Mouse (Mus musculus): Measurements from ENCODE around the gene Garem2. TPM values are rescaled to one million over a fixed set of nuclear protein-coding genes. Genes with fewer than 3 reads are reported as not detected.
"Not testable (repeated sequence)": the region's sequence is repeated elsewhere in the genome, so short reads cannot be mapped to it uniquely, and the experiment has no call there.

Gene Garem2
- polyA plus RNA-seq (2015; fragmentation: Nextera tagmentation; extraction: Ambion mirVana): 0.55 and 0.62 TPM in 2 replicates

DNA sequence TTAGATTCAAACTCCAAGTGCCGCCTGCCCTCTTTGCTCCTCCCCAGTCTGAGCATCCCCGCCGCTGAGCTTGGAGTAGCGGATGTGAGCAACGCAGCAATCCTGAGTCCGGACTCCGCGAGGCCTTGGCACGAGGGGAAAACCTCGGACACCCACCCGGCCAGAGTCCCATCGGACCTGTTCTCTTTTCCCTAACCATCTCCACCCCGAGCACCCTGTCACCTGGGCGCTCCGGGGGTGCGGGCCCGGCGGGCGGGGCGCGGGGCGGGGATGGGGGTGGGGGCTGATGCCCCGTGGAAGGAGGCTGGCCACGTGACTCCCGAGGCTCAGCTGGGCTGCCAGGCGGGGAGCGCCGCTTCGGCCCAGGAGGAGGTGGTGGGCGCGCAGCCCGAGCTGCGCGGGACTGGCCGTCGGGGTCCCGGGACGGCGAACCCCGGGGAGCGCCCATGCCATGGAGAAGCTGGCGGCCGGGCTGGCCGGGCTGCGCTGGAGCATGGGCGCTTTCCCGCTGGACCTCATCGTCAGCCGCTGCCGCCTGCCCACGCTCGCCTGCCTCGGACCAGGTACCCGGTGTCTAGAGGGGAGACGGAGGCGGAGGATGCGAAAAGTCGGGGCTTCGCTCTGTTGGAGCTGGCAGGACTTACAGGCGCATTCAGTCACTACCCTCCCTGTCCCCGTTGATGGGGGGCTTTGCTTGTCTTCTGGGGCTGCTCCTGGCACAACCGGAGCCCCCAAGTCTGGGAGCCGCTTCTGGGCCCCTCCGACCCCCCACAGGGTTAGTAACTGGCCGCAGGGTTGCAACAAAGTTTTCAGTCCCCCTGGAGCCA, at the start of gene Garem2:
Gene Garem2, plus strand, starts transcription at position 321 of the 827 bp plus-strand sequence.
- Histone ChIP-seq H3K4me3 (replicated peaks) (peak within 1 kb of the TSS; percentile 50), H3K9me3 (replicated peaks) (no peaks in the 10 kb centered on the region), H3K27ac (no peak within 1 kb of the TSS), H3K4me1 (peaks cover 48% of the 10 kb centered on the region), H3K36me3 (no peaks in the 10 kb centered on the region), H3K27me3 (peaks cover 59% of the 10 kb centered on the region), H3K9ac (peak within 1 kb of the TSS; percentile 35), H3K4me2 (peak within 1 kb of the TSS; percentile 95)
- 1% methylated on average over 65 of the region's 65 CpGs for WGBS
- ATAC-seq (replicated peaks; ENCODE audit: low FRiP score): peak; percentile 23; the same call in 1 of the 2 replicates

DNA sequence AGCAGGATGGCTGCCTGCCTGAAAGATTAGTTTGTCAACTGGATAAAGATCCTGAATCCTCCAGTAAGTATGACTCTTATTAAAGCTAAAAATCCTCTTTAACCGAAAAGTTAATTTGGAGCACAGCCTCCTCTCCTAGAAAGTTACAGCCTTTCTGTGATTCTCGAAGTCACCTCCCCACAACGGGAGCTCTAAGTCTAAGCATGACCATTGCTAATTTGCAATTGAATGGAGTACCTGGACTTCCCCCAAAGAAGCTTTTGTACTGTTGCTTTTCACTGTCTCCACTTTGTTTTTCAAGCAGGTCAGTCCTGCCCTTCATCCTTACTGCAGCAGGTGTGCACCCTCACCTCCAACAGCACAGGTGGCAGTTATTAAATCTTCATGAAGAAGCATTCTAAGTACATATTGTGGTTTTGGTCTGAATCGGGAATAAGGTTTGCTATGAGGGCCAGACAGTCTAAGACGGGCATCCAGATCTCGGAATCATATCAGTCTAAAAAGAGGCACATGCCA, 46.7 kb upstream of the Garem2 start:
- 82% methylated on average over 6 of the region's 6 CpGs for WGBS
- H3K27me3 ChIP-seq: no peaks in the 10 kb centered on the region
- no peak for ATAC-seq (replicated peaks; ENCODE audit: low FRiP score)

DNA sequence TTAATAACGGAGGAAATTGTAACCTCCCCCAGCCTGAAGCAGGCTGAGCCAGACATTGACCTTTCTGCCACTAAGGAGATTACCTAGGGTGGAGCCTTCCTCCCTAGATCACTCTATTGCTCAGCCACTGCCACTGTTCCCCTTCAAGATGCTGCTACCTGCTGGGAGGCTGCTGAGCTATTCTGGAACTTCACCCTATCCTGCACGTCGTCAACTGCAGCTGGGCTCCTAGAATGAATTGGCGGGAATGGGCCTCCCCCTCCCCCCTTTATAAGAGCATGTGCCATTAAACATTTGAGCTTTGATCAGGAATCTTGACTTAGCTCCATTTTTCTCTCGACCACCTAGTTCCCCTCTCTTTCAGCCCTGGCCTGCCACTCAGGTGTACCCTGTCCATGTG, 45.4 kb upstream of the Garem2 start:
- not testable (repeated sequence) for H3K27me3 ChIP-seq; H3K27ac ChIP-seq; H3K4me3 ChIP-seq (replicated peaks); H3K4me1 ChIP-seq; ATAC-seq (replicated peaks; ENCODE audit: low FRiP score); H3K9ac ChIP-seq; H3K4me2 ChIP-seq; H3K9me3 ChIP-seq (replicated peaks)
- 76% methylated on average over 5 of the region's 5 CpGs for WGBS
- H3K36me3 ChIP-seq: peaks cover 54% of the 10 kb centered on the region

More for the DNA sequence above, 46.7 kb upstream of the Garem2 start:
- Histone ChIP-seq H3K4me3 (replicated peaks) (no peak overlapping the region), H3K9ac (no peak overlapping the region), H3K4me2 (no peak overlapping the region), H3K4me1 (no peaks in the 10 kb centered on the region), H3K27ac (no peak overlapping the region), H3K9me3 (replicated peaks) (no peaks in the 10 kb centered on the region), H3K36me3 (peaks cover 42% of the 10 kb centered on the region)

DNA sequence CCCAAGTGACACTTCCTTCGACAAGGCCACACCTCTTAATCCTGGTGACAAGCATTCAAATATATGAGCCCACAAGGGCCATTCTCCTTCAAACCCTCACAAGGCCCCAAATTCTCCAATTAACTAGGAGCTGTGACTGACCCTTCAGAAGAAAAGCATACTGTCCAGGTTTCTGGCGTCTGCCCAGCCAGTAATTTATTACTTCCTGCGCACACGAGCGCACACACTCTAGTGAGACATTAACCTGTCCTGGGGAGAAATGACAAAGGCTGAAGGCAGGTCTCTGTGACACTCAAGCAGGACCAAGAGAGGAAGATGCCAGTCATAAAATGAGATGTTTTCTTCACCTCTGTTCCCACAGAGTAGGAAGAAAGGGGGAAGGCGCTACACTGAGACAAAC, 37.2 kb upstream of the Garem2 start:
- Histone ChIP-seq H3K36me3 (peaks cover 83% of the 10 kb centered on the region), H3K9me3 (replicated peaks) (no peaks in the 10 kb centered on the region), H3K4me3 (replicated peaks) (no peak overlapping the region), H3K4me1 (peaks cover 24% of the 10 kb centered on the region), H3K9ac (no peak overlapping the region), H3K4me2 (no peak overlapping the region), H3K27me3 (no peaks in the 10 kb centered on the region), H3K27ac (0 out of 2 replicates have a peak overlapping the region, but pooled peaks have one; percentile 5)
- 16% methylated on average over 6 of the region's 6 CpGs for WGBS
- 0 out of 2 replicates have a peak, but pooled peaks have one; percentile 15 for ATAC-seq (replicated peaks; ENCODE audit: low FRiP score)

DNA sequence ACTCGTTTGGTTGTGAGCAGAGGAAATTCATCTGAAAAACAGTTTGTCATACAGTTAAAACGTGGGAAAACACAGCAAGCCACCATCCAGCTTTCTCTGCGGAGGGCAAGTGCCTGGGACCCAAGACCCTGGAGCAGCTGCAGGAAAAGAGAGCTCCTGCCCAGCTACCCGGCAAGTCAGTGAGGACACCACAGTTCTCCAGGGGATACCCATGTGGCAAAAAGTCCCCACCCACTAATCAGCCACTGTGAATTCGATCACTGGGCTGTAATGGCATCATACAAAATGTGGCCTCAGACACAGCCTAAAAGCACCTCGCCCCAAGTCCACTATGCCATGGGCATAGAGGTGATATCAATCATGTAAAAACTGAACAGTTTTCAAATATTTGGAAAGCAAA, 33.3 kb upstream of the Garem2 start:
- Histone ChIP-seq H3K27me3 (no peaks in the 10 kb centered on the region), H3K4me2 (peak overlapping the region; percentile 83), H3K4me3 (replicated peaks) (peak overlapping the region; percentile 87), H3K27ac (no peak overlapping the region), H3K9ac (peak overlapping the region; percentile 81), H3K9me3 (replicated peaks) (no peaks in the 10 kb centered on the region), H3K36me3 (peaks cover 51% of the 10 kb centered on the region), H3K4me1 (peaks cover 27% of the 10 kb centered on the region)
- 69% methylated on average over 6 of the region's 6 CpGs for WGBS
- no peak for ATAC-seq (replicated peaks; ENCODE audit: low FRiP score)

DNA sequence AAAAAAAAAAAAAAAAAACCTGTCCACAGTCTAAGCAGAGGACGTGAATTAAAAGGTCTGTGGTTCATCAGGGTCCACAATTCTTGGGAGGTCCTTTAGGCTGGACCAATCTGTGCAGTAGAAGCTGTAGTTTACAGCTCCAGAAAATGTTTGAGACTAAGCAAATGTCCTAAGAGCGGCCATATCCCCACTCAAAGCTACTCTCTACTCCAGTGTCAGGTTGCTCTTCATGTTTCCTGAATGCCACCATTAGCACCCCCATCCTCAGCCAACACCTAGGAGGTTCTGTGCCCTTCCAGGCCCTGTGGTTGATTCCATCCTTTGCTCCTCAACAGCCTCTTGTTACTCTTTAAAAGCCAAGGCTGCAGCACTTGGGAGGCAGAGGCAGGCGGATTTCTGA, 32.6 kb upstream of the Garem2 start:
- peak overlapping the region; percentile 81 for H3K9ac ChIP-seq
- H3K4me3 ChIP-seq (replicated peaks): peak overlapping the region; percentile 87
- peak overlapping the region; percentile 83 for H3K4me2 ChIP-seq
- ATAC-seq (replicated peaks; ENCODE audit: low FRiP score): peak; percentile 55; the same call in 1 of the 2 replicates
- H3K9me3 ChIP-seq (replicated peaks): no peaks in the 10 kb centered on the region
- peaks cover 27% of the 10 kb centered on the region for H3K4me1 ChIP-seq
- peaks cover 45% of the 10 kb centered on the region for H3K36me3 ChIP-seq
- no peaks in the 10 kb centered on the region for H3K27me3 ChIP-seq
- no peak overlapping the region for H3K27ac ChIP-seq
- 23% methylated on average over 3 of the region's 3 CpGs for WGBS

DNA sequence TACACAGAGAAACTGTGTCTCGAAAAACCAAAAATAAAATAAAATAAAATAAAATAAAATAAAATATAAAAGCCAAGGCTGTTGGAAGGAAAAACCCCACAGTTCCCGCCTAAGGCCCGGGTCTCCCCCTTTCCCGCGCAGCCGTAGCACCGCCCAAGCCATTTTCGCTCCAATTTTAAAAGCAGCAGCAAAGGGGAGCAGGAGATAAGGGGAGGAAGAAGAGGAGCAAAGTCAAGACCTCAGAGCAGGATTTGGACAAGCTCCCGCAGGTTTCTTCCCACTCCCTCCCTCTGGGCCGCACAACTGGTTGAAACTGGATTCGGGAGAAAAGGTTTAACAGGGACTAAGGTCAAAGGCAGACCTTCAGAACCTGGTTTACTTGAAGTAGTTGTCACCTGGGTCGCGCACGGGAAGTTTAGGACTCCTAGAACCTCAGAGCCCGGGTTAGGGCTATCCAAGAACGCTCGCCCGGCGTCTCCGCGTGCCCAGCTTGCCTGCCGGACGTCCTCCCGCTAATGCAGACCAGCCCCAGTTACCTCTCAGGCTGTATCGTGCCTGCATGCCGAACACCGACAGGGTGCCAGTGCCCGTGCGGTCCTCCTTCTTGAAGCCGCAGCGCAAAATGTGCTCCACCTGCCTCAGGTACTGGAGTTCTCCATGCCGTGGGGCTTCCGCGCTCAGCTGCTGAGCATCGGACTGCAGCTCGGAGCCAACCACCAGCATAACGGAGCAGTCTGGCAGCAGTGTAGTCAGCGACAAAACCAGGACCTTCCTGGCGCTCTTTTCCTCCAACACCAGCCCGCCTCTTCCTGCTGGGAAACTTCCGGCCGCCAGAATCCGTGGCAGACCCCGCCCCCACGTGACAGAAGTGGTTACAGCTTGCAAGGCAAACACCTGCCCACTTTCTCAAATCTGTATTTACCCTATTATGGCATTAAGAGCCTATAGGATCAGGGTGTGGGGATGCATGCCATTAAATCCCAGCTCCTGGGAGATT, 31.8 kb upstream of the Garem2 start, which contains the start of gene Tyms:
Gene Tyms, minus strand, starts transcription at position 793 of the 997 bp plus-strand sequence.
- peak within 1 kb of the TSS; percentile 87 for H3K4me3 ChIP-seq (replicated peaks)
- H3K36me3 ChIP-seq: peaks cover 38% of the 10 kb centered on the region
- H3K4me1 ChIP-seq: peaks cover 21% of the 10 kb centered on the region
- H3K4me2 ChIP-seq: peak within 1 kb of the TSS; percentile 83
- 1% methylated on average over 45 of the region's 45 CpGs for WGBS
- H3K9ac ChIP-seq: peak within 1 kb of the TSS; percentile 81
- no peaks in the 10 kb centered on the region for H3K27me3 ChIP-seq
- no peaks in the 10 kb centered on the region for H3K9me3 ChIP-seq (replicated peaks)
- peak within 1 kb of the TSS; percentile 91 for H3K27ac ChIP-seq
- peak; percentile 92 for ATAC-seq (replicated peaks; ENCODE audit: low FRiP score)

DNA sequence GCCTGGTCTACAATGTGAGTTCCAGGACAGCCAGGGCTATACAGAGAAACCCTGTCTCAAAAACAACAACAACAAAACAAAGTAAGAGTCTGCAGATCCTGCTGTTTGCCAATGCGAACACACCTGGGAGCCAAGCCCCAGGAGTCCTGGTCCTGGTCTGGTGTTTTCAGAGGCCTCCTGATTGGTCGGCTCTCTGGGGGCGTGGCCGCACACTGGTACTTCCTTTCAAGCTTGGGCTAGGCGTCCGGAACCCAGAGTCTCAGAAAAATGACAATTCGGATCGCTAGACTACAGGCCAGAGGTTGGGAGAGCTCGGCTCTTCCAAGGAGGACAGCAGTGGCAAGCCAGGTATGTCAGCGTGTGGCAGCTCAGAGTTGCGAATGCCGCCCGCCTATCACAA, 12.3 kb upstream of the Garem2 start:
- Histone ChIP-seq H3K9me3 (replicated peaks) (no peaks in the 10 kb centered on the region), H3K4me2 (no peak overlapping the region), H3K4me3 (replicated peaks) (no peak overlapping the region), H3K36me3 (no peaks in the 10 kb centered on the region), H3K27ac (no peak overlapping the region), H3K4me1 (no peaks in the 10 kb centered on the region), H3K9ac (no peak overlapping the region), H3K27me3 (no peaks in the 10 kb centered on the region)
- 59% methylated on average over 13 of the region's 13 CpGs for WGBS
- no peak for ATAC-seq (replicated peaks; ENCODE audit: low FRiP score)

DNA sequence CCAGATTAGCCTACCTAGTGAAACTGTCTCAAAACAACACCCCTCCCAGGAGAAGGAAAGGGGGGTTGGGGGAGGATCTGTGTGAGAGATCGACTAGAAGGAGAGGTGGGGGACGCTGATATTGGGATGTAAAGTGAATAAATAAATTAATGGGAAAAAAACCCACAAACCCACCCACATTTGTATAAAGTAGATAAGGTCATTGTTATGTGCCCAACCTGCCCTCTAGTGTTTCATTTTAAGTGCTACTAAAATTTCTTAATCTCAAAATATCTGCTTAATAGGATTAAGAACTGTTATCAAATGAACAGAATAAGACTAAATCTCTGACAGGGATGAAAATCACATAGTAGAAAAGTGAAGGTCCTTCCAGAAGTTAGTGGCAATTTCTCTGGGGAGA, 10.6 kb upstream of the Garem2 start:
- H3K9me3 ChIP-seq (replicated peaks): no peaks in the 10 kb centered on the region
- no peak overlapping the region for H3K4me3 ChIP-seq (replicated peaks)
- no peak for ATAC-seq (replicated peaks; ENCODE audit: low FRiP score)
- no peaks in the 10 kb centered on the region for H3K4me1 ChIP-seq
- H3K27me3 ChIP-seq: no peaks in the 10 kb centered on the region
- no peaks in the 10 kb centered on the region for H3K36me3 ChIP-seq
- H3K27ac ChIP-seq: no peak overlapping the region
- H3K4me2 ChIP-seq: no peak overlapping the region
- H3K9ac ChIP-seq: no peak overlapping the region
- WGBS: 58% methylated on average over 2 of the region's 2 CpGs

DNA sequence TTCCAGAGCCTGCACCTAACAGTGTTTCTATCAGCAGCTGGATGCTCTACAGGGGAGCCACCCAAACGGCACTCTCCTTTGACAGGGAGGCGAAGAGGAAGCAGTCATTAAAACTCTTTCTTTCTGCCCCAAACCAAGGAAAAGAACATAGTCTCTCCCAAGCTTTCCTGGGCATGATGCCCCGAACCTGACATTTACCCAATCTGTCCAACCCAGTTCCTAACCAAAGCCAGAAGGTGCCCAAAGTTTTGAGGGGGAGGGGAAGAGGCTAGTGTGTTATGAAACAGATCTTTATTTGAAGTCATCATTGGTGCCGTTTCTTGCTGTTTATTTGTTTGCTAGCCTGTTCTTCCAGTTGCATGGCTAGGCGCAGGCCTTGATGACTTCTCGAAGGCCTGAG, 9.2 kb upstream of the Garem2 start:
- H3K4me2 ChIP-seq: no peak overlapping the region
- H3K9me3 ChIP-seq (replicated peaks): no peaks in the 10 kb centered on the region
- H3K36me3 ChIP-seq: no peaks in the 10 kb centered on the region
- H3K4me1 ChIP-seq: no peaks in the 10 kb centered on the region
- WGBS: 72% methylated on average over 6 of the region's 6 CpGs
- H3K27me3 ChIP-seq: no peaks in the 10 kb centered on the region
- ATAC-seq (replicated peaks; ENCODE audit: low FRiP score): no peak
- no peak overlapping the region for H3K27ac ChIP-seq
- no peak overlapping the region for H3K9ac ChIP-seq
- no peak overlapping the region for H3K4me3 ChIP-seq (replicated peaks)

DNA sequence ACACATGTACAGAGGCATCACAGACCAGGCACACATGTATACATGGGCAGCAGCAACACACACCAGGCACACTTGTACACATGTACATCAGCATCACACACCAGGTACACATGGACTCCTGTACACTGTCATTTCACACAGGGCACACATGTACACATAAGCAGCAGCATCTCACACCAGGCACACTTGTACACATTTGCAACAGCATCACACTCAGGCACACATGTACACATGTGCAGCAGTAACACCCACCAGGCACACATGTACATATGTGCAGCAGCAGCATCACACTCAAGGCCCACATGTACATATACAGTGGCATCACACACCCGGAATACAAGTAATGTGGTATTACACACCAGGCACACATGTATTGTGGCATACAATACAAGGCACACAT, 6.7 kb upstream of the Garem2 start:
- Histone ChIP-seq H3K4me3 (replicated peaks) (no peak overlapping the region), H3K27ac (no peak overlapping the region), H3K9ac (no peak overlapping the region), H3K27me3 (peaks cover 6% of the 10 kb centered on the region), H3K4me1 (no peaks in the 10 kb centered on the region), H3K4me2 (no peak overlapping the region), H3K9me3 (replicated peaks) (no peaks in the 10 kb centered on the region), H3K36me3 (no peaks in the 10 kb centered on the region)
- no peak for ATAC-seq (replicated peaks; ENCODE audit: low FRiP score)
- WGBS: 94% methylated on average over 1 of the region's 1 CpGs
